Mouse (Mus musculus): ENCODE data around the gene Zfyve27. TPM values are rescaled to one million over a fixed set of nuclear protein-coding genes. Genes with fewer than 3 reads are reported as not detected.

Zfyve27 gene
- polyA plus RNA-seq, 1 experiment: 25.0 TPM

DNA sequence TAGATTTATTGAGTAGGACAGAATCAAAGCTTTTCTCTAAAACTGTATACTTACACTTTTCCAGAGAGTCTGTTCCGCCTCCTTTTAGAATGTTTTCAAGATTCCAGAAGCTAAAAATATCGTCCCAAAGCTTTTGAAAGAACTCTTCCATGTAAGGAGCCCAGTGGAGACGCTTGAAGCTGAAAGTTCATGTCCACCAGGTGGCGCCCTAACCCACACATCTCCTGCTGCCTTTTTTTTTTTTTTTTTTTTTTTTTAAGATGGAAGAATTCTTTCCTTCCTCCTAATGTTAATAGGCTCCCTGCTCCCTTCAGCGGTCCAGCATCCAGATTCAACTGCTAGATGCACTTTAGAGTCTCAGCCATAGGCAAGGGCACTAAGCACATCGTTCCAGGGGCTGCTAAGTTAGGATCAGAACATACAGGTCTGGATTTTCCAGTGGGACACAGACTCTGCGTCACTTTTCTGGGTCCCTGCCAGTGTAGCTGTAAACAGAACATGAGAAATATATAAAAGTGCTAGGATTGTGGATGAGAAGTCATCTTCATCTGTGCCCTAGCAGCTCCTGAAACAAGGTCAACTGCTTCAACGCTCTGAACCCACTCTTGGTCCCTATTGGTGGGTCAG is 19.1 kb upstream of the Zfyve27 start:
- Histone ChIP-seq H3K9me3 (replicated peaks; ENCODE audit: control insufficient read depth, insufficient read depth, low read length, poor library complexity, severe bottlenecking) (no peaks in the 10 kb centered on the region), H3K4me3 (ENCODE audit: low read depth, low read length) (no peak overlapping the region), H3K9ac (ENCODE audit: low read depth, poor library complexity, severe bottlenecking) (no peak overlapping the region), H3K4me1 (ENCODE audit: control insufficient read depth, insufficient read depth, low read length) (no peaks in the 10 kb centered on the region), H3K36me3 (ENCODE audit: control insufficient read depth, insufficient read depth, low read length, poor library complexity, severe bottlenecking) (no peaks in the 10 kb centered on the region), H3K27me3 (ENCODE audit: control insufficient read depth, insufficient read depth, low read length, poor library complexity, severe bottlenecking) (no peaks in the 10 kb centered on the region), H3K27ac (ENCODE audit: insufficient read depth, low read length) (no peak overlapping the region)
- peak; percentile 47 for TF ChIP-seq CTCF (IDR thresholded peaks at IDR 0.05; ENCODE audit: low read depth, low read length)
- TF ChIP-seq POLR2A (IDR thresholded peaks at IDR 0.05; ENCODE audit: insufficient read depth, low read length): no peak

DNA sequence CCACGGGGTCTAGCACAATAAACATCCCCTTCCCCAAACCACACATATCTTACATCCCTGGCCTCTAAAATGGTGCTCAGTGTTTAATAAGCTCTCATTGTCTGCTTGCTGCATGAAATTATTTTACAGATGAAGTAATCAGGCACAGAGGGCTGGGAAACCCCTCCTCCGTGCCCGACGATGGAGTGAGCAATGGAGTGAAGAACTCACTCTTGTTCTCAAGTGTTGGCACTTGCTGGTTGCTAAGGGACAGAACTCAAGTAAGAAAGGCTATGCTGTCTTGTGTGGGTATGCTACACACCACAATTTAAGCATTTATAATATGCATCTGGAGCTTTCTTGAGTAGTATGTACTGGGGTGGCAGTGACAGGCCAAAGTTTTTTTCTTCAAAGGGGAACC is 18.5 kb upstream of the Zfyve27 start:
- H3K4me1 ChIP-seq (ENCODE audit: control insufficient read depth, insufficient read depth, low read length): no peaks in the 10 kb centered on the region
- H3K27ac ChIP-seq (ENCODE audit: insufficient read depth, low read length): no peak overlapping the region
- TF ChIP-seq POLR2A (IDR thresholded peaks at IDR 0.05; ENCODE audit: insufficient read depth, low read length) (no peak), EP300 (IDR thresholded peaks at IDR 0.05; ENCODE audit: insufficient read depth, low read depth, low read length) (no peak), CTCF (IDR thresholded peaks at IDR 0.05; ENCODE audit: low read depth, low read length) (no peak)

DNA sequence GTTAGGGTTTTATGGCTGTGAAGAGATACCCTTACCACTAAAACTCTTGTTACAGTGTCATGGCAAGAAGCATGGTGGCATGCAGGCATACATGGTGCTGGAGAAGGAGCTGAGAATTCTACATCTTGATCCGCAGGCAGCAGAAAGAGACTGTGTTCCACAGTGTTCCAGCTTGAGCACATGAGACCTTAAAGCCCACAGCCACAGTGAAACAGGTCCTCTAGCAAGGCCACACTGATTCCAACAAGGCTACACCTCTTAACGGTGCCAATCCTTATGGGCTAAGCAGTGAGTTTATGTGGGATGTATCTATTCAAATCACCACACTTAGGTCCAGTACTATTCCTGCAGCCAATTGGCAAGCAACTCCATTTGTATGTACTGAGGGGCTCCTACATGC is 18.0 kb upstream of the Zfyve27 start:
- Histone ChIP-seq H3K4me3 (ENCODE audit: low read depth, low read length) (no peak overlapping the region), H3K27ac (ENCODE audit: insufficient read depth, low read length) (no peak overlapping the region), H3K9me3 (replicated peaks; ENCODE audit: control insufficient read depth, insufficient read depth, low read length, poor library complexity, severe bottlenecking) (no peaks in the 10 kb centered on the region), H3K4me1 (ENCODE audit: control insufficient read depth, insufficient read depth, low read length) (no peaks in the 10 kb centered on the region), H3K27me3 (ENCODE audit: control insufficient read depth, insufficient read depth, low read length, poor library complexity, severe bottlenecking) (no peaks in the 10 kb centered on the region), H3K36me3 (ENCODE audit: control insufficient read depth, insufficient read depth, low read length, poor library complexity, severe bottlenecking) (no peaks in the 10 kb centered on the region), H3K9ac (ENCODE audit: low read depth, poor library complexity, severe bottlenecking) (no peak overlapping the region)
- no peak for TF ChIP-seq POLR2A (IDR thresholded peaks at IDR 0.05; ENCODE audit: insufficient read depth, low read length)
- no peak for TF ChIP-seq CTCF (IDR thresholded peaks at IDR 0.05; ENCODE audit: low read depth, low read length)
- TF ChIP-seq EP300 (IDR thresholded peaks at IDR 0.05; ENCODE audit: insufficient read depth, low read depth, low read length): no peak

More for the DNA sequence above, 18.5 kb upstream of the Zfyve27 start:
- H3K9me3 ChIP-seq (replicated peaks; ENCODE audit: control insufficient read depth, insufficient read depth, low read length, poor library complexity, severe bottlenecking): no peaks in the 10 kb centered on the region
- no peaks in the 10 kb centered on the region for H3K27me3 ChIP-seq (ENCODE audit: control insufficient read depth, insufficient read depth, low read length, poor library complexity, severe bottlenecking)
- H3K9ac ChIP-seq (ENCODE audit: low read depth, poor library complexity, severe bottlenecking): no peak overlapping the region
- H3K36me3 ChIP-seq (ENCODE audit: control insufficient read depth, insufficient read depth, low read length, poor library complexity, severe bottlenecking): no peaks in the 10 kb centered on the region
- H3K4me3 ChIP-seq (ENCODE audit: low read depth, low read length): no peak overlapping the region

DNA sequence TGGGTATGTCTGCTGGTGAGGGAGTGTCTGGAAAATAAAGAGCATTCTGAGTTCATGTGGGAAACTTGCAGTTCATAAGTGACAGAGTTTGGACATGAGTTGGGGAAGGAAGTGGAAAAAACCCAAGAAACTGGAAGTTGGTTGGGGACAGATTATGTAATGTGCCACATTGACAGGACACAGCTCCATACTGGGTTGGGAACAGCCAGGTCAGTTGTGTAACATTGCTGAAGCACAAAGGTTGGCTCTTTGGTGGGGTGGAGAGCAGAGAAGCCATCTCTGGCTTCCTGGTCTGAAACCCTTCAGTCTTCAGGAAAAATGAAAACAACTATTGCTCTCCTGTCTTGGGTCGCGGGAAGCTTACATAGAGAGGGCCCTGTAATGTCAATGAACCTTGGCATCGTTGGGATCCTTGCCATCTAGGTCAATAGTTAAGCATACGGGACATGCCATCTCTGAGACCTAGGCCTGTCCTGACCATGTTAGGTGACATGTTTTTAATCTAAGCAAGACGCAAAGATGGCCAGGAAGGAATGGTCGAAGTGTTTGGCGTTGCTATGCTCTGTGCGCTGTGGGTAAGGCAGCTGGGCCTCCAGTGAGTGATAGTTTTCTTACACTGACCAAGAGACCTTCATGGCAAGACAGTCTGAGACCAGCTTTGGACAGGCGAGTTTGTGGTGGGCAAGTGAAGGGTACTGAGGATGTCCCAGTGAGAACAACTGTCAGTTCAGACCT is 17.3 kb upstream of the Zfyve27 start:
- Histone ChIP-seq H3K9me3 (replicated peaks; ENCODE audit: control insufficient read depth, insufficient read depth, low read length, poor library complexity, severe bottlenecking) (no peaks in the 10 kb centered on the region), H3K36me3 (ENCODE audit: control insufficient read depth, insufficient read depth, low read length, poor library complexity, severe bottlenecking) (no peaks in the 10 kb centered on the region), H3K4me3 (ENCODE audit: low read depth, low read length) (no peak overlapping the region), H3K9ac (ENCODE audit: low read depth, poor library complexity, severe bottlenecking) (peak overlapping the region; percentile 76), H3K27me3 (ENCODE audit: control insufficient read depth, insufficient read depth, low read length, poor library complexity, severe bottlenecking) (no peaks in the 10 kb centered on the region), H3K27ac (ENCODE audit: insufficient read depth, low read length) (no peak overlapping the region), H3K4me1 (ENCODE audit: control insufficient read depth, insufficient read depth, low read length) (no peaks in the 10 kb centered on the region)
- TF ChIP-seq CTCF (IDR thresholded peaks at IDR 0.05; ENCODE audit: low read depth, low read length) (no peak), EP300 (IDR thresholded peaks at IDR 0.05; ENCODE audit: insufficient read depth, low read depth, low read length) (no peak), POLR2A (IDR thresholded peaks at IDR 0.05; ENCODE audit: insufficient read depth, low read length) (no peak)

DNA sequence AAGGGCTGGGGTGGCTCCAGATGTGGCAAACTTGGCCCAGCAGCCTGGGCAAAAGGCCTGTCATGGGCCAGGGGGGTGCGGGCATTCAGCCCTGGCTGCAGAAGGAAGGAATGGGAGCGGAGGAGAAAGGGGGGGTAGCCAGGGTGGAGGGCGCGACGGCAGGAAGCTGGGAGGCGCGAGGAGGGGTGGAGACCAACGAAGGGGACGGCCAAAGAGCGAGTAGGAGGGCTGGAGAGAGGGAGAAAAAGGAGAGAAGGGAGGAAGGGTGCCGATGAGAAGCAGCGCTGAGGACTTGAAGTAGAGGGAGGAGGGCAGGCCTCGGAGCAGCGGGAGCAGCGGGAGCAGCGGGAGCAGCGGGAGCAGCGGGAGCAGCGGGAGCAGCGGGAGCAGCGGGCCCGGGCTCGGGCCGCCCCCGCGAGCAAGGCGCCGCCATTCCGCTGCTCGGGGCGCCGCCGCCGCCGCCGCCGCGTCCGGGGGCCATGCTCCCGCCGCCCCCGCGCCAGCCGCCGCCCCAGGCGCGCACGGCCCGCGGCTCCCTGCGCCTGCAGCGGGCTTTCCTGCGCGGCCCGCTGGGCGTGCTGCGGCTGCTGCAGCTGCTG is 16.5 kb upstream of the Zfyve27 start, which contains the start of gene Marveld1:
TSS of gene Marveld1 (plus strand) at position 231 of the 599 bp plus-strand sequence.
- no peaks in the 10 kb centered on the region for H3K36me3 ChIP-seq (ENCODE audit: control insufficient read depth, insufficient read depth, low read length, poor library complexity, severe bottlenecking)
- H3K27ac ChIP-seq (ENCODE audit: insufficient read depth, low read length): no peak within 1 kb of the TSS
- H3K9me3 ChIP-seq (replicated peaks; ENCODE audit: control insufficient read depth, insufficient read depth, low read length, poor library complexity, severe bottlenecking): no peaks in the 10 kb centered on the region
- peak within 1 kb of the TSS; percentile 76 for H3K9ac ChIP-seq (ENCODE audit: low read depth, poor library complexity, severe bottlenecking)
- TF ChIP-seq EP300 (IDR thresholded peaks at IDR 0.05; ENCODE audit: insufficient read depth, low read depth, low read length): no peak
- no peak for TF ChIP-seq CTCF (IDR thresholded peaks at IDR 0.05; ENCODE audit: low read depth, low read length)
- TF ChIP-seq POLR2A (IDR thresholded peaks at IDR 0.05; ENCODE audit: insufficient read depth, low read length): no peak
- no peaks in the 10 kb centered on the region for H3K27me3 ChIP-seq (ENCODE audit: control insufficient read depth, insufficient read depth, low read length, poor library complexity, severe bottlenecking)
- H3K4me3 ChIP-seq (ENCODE audit: low read depth, low read length): peak within 1 kb of the TSS; percentile 83
- H3K4me1 ChIP-seq (ENCODE audit: control insufficient read depth, insufficient read depth, low read length): no peaks in the 10 kb centered on the region
